Mouse (Mus musculus): Measurements from ENCODE around the gene D130043K22Rik.
A peak's percentile ranks its signal among the peaks of the same experiment; 100 is the strongest.
"Not testable (repeated sequence)": the region's sequence is repeated elsewhere in the genome, so short reads cannot be mapped to it uniquely, and the experiment has no call there.

Gene D130043K22Rik

DNA sequence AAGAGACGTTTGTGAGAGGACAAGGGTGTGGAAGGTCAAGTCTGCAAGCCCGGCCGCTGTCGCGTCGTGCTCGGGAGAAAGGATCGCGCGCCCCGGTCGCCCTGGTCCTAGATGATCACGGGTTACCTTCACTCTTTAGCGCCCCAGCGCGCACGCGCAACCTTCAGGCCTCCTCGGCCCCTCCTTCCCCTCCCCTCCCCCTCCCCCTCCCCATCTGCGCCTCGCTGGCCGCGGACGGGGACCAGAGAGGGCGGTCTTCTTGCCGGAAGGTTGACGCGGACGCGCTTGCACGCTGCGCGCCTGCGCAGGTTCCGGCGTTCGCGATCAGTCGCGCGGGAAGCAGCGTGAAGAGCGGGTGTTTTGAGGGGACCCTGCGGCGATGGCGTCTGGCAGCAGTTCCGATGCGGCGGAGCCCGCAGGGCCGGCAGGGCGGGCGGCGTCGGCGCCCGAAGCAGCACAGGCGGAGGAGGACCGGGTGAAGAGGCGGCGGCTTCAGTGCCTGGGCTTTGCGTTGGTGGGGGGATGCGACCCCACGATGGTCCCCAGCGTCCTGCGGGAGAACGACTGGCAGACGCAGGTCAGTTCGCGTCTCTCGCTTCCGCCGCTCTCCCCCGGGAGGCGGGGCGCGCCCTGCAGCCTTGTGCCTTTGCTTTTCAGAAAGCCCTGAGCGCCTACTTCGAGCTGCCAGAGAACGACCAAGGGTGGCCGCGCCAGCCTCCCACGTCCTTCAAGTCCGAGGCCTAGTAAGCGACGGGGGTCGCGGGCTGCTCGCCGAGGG is 13.4 kb upstream of the D130043K22Rik start, which contains the start of the genes Acot13 and Tdp2:
Gene Acot13, minus strand, starts transcription at position 188 of the 778 bp plus-strand sequence.
Gene Tdp2, plus strand, starts transcription at position 327 of the 778 bp plus-strand sequence.
- DNase-seq (ENCODE audit: low read depth), result peak; percentile 97

DNA sequence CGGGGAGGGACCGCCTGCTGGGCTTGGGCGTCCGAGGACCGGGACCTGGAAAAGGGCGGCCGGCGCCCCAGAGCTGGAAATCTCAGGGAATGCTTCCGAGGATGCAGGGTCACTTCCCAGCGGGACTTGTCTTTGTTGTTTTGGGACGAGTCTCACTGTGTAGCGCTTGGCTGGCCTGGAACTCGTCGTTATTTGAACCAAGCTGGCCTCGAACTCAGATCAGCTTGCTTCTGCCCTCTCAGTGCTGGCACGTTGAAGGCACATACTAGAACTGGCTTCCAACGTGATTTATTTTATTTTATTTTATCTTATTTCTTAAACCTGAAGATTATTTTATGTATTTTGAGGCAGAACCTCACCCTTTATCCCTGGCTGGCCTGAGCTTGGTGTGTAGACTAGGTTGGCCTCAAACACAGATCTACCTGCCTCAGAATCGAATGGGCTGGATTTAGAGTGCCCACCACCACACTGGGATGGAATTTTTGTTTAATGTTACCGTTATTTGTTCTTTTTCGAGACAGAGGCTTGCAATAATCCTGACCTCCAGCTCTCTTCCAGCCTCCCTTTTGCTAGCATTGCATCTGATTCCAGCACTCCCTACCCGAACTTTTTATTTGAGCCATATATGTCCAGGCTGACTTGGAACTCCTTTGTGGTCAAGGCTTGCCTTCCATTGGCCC is 12.7 kb upstream of the D130043K22Rik start:
- DNase-seq (ENCODE audit: low read depth), result peak; percentile 44

DNA sequence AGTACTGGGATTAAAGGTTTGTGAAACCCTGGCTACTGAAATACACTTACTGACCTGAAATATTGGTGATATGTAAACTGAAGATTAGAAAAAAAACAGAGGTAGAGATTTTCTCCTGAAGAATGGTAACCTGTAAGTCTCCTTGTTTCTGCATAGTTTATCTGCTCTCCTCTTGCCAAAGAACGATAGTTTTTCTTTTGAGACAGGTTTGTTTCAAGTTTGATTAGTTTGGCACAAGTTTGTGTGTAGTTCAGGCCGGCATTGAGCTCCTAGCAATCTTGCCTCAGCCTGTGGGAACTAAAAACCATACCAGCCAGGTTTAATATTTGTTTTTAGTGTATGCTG is 12.2 kb upstream of the D130043K22Rik start:
- DNase-seq (ENCODE audit: low read depth), result no peak

DNA sequence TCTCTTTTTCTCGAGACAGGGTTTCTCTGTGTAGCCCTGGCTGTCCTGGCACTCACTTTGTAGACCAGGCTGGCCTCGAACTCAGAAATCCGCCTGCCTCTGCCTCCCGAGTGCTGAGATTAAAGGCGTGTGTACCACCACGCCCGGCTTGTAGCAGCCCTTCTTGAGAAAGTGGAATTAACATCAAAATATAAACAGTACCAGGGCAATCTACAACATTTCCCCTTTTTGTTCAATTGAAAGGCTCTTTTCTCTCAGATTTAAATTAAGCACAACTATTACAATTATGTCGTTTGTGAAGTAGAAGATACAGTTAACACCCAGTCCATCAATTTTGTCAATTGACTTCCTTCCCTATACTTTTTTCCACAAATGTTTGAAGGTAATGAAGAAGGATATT is 7.2 kb upstream of the D130043K22Rik start:
- not testable (repeated sequence) for DNase-seq (ENCODE audit: low read depth)

DNA sequence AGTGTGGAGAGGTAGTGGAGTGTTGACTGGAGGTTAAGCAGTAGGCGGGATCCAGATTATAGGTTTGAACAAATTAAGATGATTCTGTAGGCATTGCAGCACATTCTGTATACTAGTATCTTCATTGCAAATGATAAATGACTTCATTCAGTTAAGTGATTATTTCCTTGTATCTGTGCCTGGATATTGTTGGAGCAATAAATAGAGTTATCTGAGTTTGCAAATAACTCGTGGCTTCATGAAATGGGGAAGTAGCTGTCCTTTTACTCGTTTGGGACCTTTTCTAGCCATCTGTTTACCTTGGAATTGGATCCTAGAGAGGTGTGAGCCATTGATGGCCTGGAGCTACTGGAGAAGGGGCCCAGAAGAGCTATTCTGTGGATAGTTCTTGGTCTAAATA is 5.1 kb upstream of the D130043K22Rik start:
- no peak for DNase-seq (ENCODE audit: low read depth)

DNA sequence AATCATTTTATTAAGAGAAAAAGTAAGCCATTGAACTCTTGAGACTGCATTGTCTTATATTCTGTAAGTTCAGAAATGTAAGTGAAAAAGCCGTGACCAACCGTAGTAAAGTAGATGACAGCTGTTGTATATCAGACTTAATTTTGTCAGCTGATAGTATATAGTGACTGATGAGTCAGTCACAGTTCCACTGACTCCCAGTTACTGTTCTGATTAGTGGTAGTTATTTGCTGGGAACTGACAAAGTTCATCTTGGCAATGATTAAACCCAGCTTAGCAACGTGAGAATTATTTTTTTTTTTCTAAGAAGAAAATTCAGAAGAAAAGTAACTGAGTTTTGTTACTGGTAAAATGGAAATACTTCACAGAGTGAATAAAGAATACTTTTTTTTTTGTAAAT is 3.2 kb upstream of the D130043K22Rik start:
- no peak for DNase-seq (ENCODE audit: low read depth)

DNA sequence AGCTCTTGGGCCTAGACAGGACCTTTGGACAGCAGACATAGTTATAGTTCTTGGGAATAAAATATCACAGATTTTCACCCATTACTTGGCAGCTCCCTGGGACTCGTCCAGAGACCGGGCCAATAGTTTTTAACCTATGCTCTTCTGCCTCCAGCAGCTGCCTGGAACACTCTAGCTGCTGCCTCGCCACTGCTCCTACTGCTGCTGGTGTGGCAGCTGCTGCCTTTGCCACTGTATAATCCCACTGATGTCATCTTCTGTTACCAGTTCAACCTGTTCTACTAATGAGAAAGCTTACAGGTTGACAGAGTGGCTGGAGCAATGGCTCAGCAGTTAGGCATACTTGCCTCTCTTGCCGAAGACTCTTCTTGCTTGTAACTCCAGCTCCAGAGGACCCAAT is 4.4 kb downstream of the D130043K22Rik start:
- no peak for DNase-seq (ENCODE audit: low read depth)

DNA sequence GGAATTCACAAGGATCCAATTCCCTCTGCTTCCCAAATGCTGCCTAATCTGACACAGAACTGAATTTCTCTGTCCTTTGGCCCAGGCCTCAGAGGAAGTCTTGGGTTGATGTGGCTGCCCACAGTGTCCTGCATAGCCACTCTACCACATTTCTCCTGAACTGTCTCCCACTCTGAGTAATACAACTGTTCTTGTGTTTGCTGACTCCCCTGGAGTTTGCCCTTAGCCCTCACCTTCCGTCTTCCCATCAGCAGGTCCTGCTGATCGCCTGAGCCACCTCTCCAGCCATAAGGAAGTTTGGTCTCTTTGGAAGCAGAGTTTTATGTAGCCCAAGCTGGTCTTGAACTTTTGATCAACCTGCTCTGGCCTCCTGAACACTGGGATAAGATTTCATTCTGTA is 7.1 kb downstream of the D130043K22Rik start:
- peak; percentile 33 for DNase-seq (ENCODE audit: low read depth)

DNA sequence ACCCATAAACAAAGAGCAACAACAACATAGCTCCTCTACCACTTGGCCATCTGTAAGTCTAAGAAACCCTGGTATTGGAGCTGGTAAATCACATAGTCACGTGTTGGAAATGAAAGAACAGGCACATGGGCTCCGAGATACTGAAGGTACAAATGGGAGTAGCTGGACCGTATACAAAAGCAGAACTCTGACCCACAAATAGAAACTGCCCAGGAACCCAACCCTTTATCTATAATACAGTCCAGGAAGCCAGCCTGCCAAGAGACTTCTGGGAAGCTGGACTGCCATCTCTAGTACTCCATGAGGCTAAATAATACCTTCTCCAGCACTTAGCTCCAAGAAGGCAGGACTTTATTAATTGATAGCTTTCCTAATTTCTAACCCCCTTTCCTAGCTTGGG is 7.6 kb downstream of the D130043K22Rik start:
- DNase-seq (ENCODE audit: low read depth), result no peak

DNA sequence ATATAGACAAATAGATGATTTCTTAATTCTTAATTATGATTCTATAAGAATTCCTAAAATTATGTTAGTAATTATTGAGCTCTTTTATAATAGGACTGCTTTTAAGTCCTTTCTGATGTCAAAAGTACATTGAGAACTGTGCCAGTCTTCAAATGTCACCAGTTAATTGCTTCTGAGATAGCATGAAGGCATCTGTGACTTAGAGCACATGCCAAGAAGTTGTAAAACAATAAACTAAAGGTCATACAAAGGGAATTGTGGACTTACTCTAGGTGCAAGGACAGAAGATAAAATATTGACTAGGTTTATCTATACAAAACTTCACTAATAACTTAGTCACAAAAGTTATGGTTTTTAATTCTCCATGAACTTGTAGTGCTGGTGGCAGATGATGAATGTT is 14.2 kb downstream of the D130043K22Rik start:
- DNase-seq (ENCODE audit: low read depth), result no peak

DNA sequence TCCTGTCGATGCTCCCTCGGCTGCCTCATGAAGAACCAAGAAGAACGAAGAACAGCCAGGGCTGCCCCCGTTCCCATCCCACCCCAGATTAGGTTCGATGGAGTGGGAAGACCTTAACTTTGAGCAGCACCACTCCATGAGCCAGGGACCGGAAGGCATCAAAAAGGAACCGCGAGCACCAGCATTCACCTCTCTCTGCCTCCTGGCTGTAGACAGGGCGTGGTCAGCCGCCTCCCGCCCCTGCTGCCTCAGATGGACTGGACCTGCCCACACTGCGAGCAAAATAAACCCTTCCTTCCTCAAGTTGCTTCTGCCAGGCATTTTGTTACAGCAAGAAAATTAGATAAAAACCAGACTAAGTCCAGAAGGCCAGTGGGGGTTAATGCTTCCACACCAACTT is 16.1 kb downstream of the D130043K22Rik start:
- no peak for DNase-seq (ENCODE audit: low read depth)

DNA sequence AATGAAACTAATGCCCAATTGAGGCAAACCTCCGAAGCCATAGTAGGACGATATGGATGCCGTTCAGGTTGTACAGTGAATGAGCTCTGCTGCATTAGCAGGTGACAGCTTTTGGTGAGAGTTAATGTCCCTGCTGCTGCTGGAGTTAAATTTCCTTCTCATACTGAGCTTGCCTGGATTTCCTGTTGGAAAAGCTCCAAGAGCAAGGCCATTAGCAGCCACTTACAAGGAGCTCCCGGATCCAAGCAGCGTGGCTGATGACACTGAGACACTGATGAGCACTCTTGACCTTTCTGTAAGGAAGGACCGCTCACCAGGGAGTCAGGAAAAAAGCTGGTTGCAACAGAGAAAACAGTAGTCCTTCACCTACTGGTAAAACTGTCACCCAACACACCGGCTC is 17.1 kb downstream of the D130043K22Rik start:
- DNase-seq (ENCODE audit: low read depth), result no peak

DNA sequence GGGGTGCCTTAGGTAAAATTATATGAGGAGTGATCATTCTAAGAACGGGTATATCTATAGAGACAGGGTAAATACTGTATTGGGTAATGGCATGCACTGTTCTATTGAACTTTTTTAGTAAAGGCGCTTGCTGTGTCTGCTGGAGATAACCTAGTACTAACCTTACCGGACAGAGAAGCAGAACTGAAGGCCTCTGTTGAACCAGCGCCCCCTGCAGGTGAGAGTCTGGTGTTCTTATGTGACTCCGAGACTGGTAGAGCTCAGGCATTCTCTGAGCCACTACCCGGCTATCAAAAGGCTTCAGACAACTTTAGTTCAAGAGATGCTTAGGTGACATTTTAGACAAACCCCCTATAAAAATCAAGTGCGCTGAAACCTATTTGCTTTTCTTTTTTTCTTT is 17.6 kb downstream of the D130043K22Rik start:
- peak; percentile 76 for DNase-seq (ENCODE audit: low read depth)

DNA sequence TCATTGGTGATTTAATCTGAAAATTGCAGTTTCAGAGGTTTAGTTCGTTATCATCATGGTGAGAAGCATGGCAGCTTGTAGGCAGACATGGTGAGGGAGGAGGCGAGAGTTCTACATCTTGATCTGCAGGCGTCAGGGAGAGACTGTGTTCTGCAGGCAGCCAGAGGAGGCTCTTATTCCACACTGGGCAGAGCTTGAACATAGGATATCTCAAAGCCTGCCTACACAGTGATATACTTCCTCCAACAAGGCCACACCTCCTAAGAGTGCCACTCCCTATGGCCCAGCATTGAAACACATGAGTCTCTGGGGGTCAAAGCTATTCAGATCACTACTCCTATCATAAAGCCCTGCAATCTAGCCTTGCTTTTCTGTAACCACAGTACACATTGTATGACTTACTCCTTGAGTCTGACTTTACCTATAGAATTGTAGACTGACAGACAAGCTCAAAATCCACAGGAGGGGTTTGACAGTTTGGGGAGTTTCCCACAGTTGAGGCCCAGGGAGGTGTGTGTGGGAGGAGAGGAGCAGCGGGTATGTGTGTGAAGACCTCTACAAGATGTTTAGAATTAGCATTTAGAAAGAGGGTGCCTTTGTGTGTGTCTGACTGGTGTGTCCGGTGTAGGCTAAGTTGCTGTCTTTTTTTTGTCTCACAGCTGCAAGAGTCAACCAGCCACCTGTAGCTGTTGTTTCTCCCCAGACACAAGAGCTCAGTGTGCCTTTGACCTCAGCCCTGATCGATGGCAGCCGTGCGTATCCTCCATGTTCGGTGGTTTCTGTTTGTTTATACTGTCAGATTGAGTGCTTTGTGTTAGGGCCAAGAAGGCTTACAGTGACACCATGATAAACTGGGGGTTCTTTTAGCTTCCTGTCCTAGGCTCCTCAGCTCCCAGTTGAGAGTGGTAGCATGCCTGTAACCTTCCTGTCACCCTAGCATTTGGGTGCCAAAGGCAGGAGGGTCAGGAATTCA is 21.8 kb downstream of the D130043K22Rik start:
- no peak for DNase-seq (ENCODE audit: low read depth)

DNA sequence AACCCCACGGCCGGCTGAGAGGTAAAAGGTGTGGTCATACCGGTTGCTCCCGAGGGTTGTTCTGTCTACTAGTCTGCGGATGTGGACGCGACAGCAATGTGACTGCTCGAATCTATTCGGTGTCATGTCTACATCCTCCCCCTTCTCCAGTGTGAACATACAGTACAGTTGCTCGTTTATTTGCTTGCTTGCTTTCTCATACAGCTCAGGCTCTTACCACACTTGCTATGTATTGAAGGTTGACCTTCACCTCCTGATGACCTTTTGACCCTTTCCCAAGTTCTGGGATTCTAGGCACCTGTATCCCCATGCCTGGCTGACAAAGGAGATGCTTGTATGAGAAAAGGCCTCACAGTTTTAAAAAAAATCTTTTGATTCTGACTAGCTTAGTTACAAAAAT is 22.9 kb downstream of the D130043K22Rik start:
- no peak for DNase-seq (ENCODE audit: low read depth)

DNA sequence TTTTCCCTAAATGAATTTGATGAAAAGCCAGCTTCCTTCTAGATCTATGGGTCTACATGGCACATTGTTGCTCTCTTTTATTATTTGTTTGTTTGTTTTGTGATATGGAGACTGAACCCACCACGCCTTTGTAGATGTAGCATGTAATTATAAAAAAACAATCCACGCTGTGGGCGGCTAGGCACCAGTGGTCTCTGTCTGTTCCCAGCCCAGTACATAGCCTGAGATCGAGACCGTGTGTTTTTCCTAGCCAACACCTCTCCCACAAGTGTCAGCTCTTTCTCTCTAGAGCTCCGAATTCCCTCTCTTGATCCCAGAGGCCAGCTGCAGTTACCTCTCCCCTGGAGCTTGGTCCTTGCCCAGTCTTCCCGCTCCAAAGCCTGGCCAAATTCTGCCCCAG is 23.3 kb downstream of the D130043K22Rik start:
- DNase-seq (ENCODE audit: low read depth), result no peak

DNA sequence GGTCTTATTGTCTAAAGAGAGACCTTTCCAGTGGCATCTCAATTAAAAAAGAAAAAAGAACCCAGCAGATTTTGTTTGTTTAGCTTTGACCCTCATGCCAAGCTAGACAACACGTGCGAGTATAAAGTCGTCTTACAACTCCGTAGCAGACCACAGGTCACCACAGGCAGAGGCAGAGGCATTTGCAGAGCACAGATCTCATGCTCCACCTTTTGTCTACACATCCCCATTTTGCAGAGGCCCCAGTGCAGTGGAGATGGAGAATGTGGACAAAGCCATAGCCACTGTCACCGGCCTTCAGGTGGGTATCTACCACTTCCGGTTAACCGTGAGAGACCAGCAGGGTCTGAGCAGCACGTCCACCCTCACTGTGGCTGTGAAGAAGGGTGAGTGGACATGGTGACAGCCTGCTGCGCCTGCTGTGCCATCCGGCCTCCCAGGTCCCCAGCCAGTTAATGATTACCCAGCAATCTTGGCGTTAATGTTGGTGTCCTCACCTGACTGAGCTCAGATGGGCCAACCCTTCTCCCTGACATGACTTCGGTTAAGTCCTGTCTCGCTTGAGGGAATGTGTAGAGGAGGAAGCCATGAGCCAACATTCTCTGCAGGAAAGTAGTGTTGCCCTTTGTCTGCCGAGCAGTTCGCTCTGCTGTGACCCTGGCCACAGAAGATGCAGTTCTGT is 34.6 kb downstream of the D130043K22Rik start:
- no peak for DNase-seq (ENCODE audit: low read depth)

DNA sequence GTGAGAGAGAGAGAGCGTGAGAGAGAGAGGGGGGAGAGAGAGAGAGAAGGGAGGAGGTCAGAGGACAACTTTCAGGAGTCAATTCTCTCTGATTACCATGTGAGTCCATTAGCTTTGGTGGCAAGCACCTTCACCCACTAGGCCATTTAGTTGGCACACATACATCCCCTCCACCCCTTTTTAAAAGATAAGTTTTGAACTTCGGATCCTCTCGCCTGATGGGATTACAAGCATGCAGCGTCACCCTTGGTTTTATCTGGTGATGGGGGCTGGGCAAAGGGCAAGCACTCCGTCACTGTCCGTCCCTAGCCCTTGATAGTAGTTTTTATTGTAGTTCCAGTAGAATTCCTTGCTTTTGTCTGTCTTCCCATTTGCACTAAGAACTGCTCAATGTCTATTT is 35.3 kb downstream of the D130043K22Rik start:
- DNase-seq (ENCODE audit: low read depth), result no peak

DNA sequence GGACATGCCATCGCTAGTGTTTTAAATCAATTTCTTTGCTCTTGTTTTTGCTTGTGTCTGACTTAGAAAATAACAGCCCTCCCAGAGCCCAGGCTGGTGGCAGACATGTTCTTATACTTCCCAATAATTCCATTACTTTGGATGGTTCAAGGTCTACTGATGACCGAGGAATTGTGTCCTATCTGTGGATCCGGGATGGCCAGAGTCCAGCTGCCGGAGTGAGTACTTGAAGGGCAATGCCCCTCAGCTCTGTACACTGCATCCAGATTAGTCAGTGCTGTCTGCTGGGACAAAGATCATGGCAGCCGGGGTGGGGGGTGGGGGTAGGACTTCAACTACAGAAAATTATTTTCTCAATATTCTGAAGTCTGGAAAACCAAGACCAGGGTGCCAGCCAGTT is 35.8 kb downstream of the D130043K22Rik start:
- DNase-seq (ENCODE audit: low read depth), result no peak

DNA sequence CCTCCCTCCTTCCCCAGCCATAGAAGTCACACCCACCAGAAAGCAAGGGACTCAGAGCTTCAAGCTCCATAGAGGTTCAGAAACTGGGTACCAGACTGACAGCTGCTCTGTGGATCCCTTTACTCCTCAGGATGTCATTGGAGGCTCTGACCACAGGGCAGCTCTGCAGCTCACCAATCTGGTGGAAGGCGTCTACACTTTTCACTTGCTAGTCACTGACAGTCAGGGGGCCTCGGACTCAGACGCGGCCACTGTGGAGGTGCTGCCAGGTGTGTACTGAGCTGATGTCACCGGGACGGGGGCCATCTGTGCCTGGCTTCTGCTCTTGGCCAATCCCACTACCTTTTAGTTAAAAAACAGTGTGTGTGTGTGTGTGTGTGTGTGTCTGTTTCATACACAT is 37.5 kb downstream of the D130043K22Rik start:
- DNase-seq (ENCODE audit: low read depth), result no peak

DNA sequence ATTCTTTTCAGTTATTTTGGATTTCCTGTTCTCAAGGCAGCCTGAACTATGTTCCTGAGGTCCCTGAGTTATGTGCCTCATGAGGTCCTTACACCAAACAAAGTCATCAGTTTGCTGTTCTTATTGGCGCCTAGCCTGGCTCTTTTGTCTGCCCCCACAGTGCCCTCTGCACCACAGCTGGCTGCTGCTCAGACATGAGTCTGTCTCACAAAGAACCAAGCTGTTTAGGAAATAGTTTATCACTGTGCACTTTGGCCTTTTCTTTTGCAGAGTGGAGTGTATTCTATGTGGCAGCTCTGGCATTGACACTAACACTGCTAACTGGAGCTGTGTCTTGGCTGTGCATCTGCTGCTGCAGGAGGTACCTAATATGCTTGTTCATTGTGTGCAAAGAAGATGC is 44.6 kb downstream of the D130043K22Rik start:
- no peak for DNase-seq (ENCODE audit: low read depth)

DNA sequence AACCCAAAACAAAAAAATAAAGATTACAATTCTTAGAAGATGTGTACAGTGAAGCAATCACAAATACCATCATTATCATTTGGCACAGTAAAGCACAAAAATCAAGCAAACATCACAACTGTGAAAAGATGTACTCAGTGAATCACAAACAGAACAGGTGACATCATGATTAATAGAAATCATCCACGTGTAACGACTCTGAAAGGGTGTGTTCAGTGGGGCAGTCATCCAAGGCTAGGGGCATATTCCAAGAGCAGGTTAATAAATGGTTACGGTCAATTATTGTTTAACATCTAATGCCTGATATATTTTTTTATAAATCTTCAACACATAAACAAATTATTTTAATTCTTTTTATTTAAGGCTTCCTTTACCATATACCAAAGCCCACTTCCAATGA is 47.6 kb downstream of the D130043K22Rik start:
- DNase-seq (ENCODE audit: low read depth), result no peak
